Mouse (Mus musculus): ENCODE results near the gene A630095E13Rik. TPM values are rescaled to one million over a fixed set of nuclear protein-coding genes. Genes with fewer than 3 reads are reported as not detected.
A peak's percentile ranks its signal among the peaks of the same experiment; 100 is the strongest.
"Not testable (repeated sequence)": the region's sequence is repeated elsewhere in the genome, so short reads cannot be mapped to it uniquely, and the experiment has no call there.

Gene A630095E13Rik
- total RNA-seq (2021) = not detected

GRCm38 (mm10) chr9:36643276-36643675, at the start of gene A630095E13Rik:
A630095E13Rik (minus strand) TSS chr9:36643376.
- DNase-seq (ENCODE audit: extremely low spot score in 1 of 2, low spot score in 2 of 2); intact Hi-C loops (cut with DNase I): not testable (repeated sequence)

GRCm38 (mm10) chr9:36692920-36693319, 49.7 kb upstream of the A630095E13Rik start, which contains the start of gene Acrv1:
Acrv1 (plus strand) TSS chr9:36693220.
- intact Hi-C loops (cut with DNase I) = loop anchor here (10.0 kb wide), 1 partner anchor 1278 kb away; no protein-coding TSS in a partner anchor
- DNase-seq (ENCODE audit: extremely low spot score in 1 of 2, low spot score in 2 of 2) = no peak

- intact Hi-C loops (cut with DNase I) = no loop called here
- DNase-seq (ENCODE audit: extremely low spot score in 1 of 2, low spot score in 2 of 2) = peak in 1 of 2 experiments; percentile 3
These were observed 44.2 kb upstream of the A630095E13Rik start for GRCm38 (mm10) chr9:36687329-36687728.

GRCm38 (mm10) chr9:36681424-36681823, 38.2 kb upstream of the A630095E13Rik start:
- intact Hi-C loops (cut with DNase I) = no loop called here
- no peak for DNase-seq (ENCODE audit: extremely low spot score in 1 of 2, low spot score in 2 of 2)

Other genes with a start within 250 kb of the A630095E13Rik start
- gene Gm7257, start 211.5 kb downstream of the A630095E13Rik start, total RNA-seq (2021) = not detected
- not detected for gene Gm9513, start 167.7 kb downstream of the A630095E13Rik start, total RNA-seq (2021)
- not detected for gene Gm5615, start 101.4 kb downstream of the A630095E13Rik start, total RNA-seq (2021)
- gene Gm17689, start 60.7 kb downstream of the A630095E13Rik start, total RNA-seq (2021) = not detected
- gene Acrv1, start 49.8 kb upstream of the A630095E13Rik start, total RNA-seq (2021) = not detected
- gene Chek1, start 83.7 kb upstream of the A630095E13Rik start, total RNA-seq (2021) = 1 to 10 TPM; 2.3 to 3.1 TPM
- gene Stt3a, start 124.3 kb upstream of the A630095E13Rik start, total RNA-seq (2021) = 10 to 100 TPM; 75.0 to 76.6 TPM
- 100 to 1,000 TPM; 125 to 130 TPM for gene Ei24, start 154.0 kb upstream of the A630095E13Rik start, total RNA-seq (2021)
- 100 to 1,000 TPM; 375 to 377 TPM for gene Fez1, start 178.5 kb upstream of the A630095E13Rik start, total RNA-seq (2021)